Mouse (Mus musculus) megakaryocyte, embryonic 14.5 days (primary cell): ENCODE data around the gene Ldlrap1. TPM values are rescaled to one million over a fixed set of nuclear protein-coding genes. Genes with fewer than 3 reads are reported as not detected.

Experiments
- H3K27me3 ChIP-seq: replicated peaks from 2 replicates; pipeline ENCODE3; 2012; ENCODE audit warnings: inconsistent platforms
- H3K36me3 ChIP-seq: replicated peaks from 2 replicates; pipeline ENCODE3; 2012; ENCODE audit warnings: low read length, inconsistent platforms, mixed read lengths
- H3K4me1 ChIP-seq: 2 replicates; pipeline ENCODE4 v1.6.1; 2012; ENCODE audit warnings: inconsistent platforms
- H3K4me3 ChIP-seq: replicated peaks from 2 replicates; pipeline ENCODE3; 2012; ENCODE audit warnings: moderate library complexity, mild to moderate bottlenecking, inconsistent platforms
- H3K9me3 ChIP-seq: 2 replicates; pipeline ENCODE4 v1.6.1; 2012; ENCODE audit warnings: inconsistent platforms
- FLI1 ChIP-seq: IDR thresholded peaks from 2 replicates; pipeline ENCODE4 v1.6.1; 2012; ENCODE audit warnings: low read length, inconsistent platforms, mixed read lengths
- GATA1 ChIP-seq: IDR thresholded peaks from 3 replicates; pipeline ENCODE4 v1.6.1; 2012; ENCODE audit warnings: mixed read lengths, low read length, inconsistent platforms, borderline replicate concordance
- polyA plus RNA-seq: library from polyadenylated mRNA; stranded (reverse); fragments of >175 nt; gene quantifications from 2 replicates; pipeline ENCODE4 v1.2.3, GENCODE M21; 2012; ENCODE audit warnings: low replicate concordance; ENCODE audit not compliant: insufficient read depth

Ldlrap1 gene
- polyA plus RNA-seq, 1 experiment = 17.8 TPM

DNA sequence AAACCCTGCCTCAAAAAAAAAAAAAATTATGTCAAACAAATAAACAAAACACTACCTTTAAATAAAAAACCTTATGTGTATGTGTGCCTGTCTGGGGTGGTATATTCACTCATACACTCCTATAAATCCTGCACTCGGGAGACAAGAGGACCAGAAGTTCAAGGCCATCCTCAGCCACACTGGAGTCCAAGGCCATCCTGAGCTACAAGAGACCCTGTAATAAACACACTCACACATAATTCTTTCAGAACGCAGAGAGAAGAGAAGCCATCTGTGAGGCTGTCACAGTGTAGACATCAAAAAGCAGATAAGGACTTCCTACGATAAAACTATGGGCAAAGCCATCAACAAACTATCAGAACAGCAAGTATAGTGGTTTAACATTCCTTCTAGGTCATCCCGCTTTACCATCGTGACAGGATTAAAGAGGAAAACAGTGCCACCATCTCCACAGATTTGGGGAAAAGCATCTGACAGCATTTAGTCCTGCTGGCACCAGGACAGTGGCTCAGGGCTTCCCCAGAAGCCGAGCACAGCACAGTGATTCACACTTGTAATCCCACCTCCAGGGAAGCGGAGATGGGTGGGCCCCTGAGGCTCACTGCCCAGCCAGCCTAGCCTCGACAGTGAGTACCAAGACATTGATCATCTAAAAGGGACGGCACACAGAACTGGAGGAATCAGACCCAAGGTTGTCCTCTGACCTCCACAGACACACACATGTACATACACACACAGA lies 74.5 kb downstream of the Ldlrap1 start:
- no peak overlapping the region for H3K4me3 ChIP-seq
- H3K4me1 ChIP-seq = no peaks in the 10 kb centered on the region
- H3K9me3 ChIP-seq = peaks cover 26% of the 10 kb centered on the region
- no peak for TF ChIP-seq GATA1
- no peak for TF ChIP-seq FLI1
- H3K27me3 ChIP-seq = peaks cover 59% of the 10 kb centered on the region
- no peaks in the 10 kb centered on the region for H3K36me3 ChIP-seq

GRCm38 (mm10) chr4:134692388-134692787 lies 75.4 kb downstream of the Ldlrap1 start:
- Histone ChIP-seq H3K27me3 (peaks cover 61% of the 10 kb centered on the region), H3K9me3 (peaks cover 30% of the 10 kb centered on the region), H3K36me3 (no peaks in the 10 kb centered on the region), H3K4me1 (no peaks in the 10 kb centered on the region), H3K4me3 (no peak overlapping the region)
- TF ChIP-seq GATA1 = no peak

Other genes starting within 250 kb of the Ldlrap1 start
- 46.4 and 106 TPM in 2 replicates for gene Mtfr1l, start 232.6 kb downstream of the Ldlrap1 start, polyA plus RNA-seq
- 7.1 and 9.1 TPM in 2 replicates for gene Selenon, start 215.9 kb downstream of the Ldlrap1 start, polyA plus RNA-seq
- 4.0 and 5.9 TPM in 2 replicates for gene Man1c1, start 63.7 kb downstream of the Ldlrap1 start, polyA plus RNA-seq
- gene Maco1, start 85.3 kb upstream of the Ldlrap1 start, polyA plus RNA-seq = 6.0 and 14.2 TPM in 2 replicates
- not detected in 2 replicates for gene Rhd, start 96.5 kb upstream of the Ldlrap1 start, polyA plus RNA-seq
- 8.9 and 16.9 TPM in 2 replicates for gene Tmem50a, start 147.0 kb upstream of the Ldlrap1 start, polyA plus RNA-seq
- 176 and 605 TPM in 2 replicates for gene Rsrp1, start 155.6 kb upstream of the Ldlrap1 start, polyA plus RNA-seq
- gene Syf2, start 162.9 kb upstream of the Ldlrap1 start, polyA plus RNA-seq = 6.0 and 63.1 TPM in 2 replicates